Mouse (Mus musculus): Measurements from ENCODE around the gene Cnnm4.

- TF ChIP-seq CTCF (IDR thresholded peaks at IDR 0.05; ENCODE audit: low read depth, low read length) (no peak), GATA1 (IDR thresholded peaks at IDR 0.05; ENCODE audit: borderline replicate concordance, low read length) (no peak)
Observed at GRCm38 (mm10) chr1:36551904-36552303, 80.5 kb downstream of the Cnnm4 start.

Data from G1E (cell line).